Mouse (Mus musculus): ENCODE results near the gene 6030445D17Rik.

Gene 6030445D17Rik

DNA sequence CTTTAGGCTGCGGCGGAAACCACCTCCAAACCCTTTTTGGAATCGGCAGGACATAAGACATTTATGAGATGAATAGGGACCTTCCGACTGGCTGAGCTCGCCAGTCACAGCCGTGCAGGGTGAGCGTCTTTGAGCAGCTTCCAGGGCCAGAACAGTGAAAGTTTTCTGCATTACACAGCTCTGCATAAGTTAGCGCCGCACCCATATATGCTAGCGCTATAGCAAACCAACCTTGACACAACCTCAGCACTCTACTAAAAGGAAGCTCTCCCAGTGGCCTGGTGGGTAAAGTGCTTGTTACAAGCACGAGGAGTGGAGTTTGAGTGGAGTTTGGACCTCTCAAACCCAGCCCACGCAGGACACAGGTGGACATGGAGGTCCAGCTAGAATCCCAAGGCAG, 2.8 kb upstream of the 6030445D17Rik start:
- DNase-seq (ENCODE audit: low read depth, low spot score): no peak

DNA sequence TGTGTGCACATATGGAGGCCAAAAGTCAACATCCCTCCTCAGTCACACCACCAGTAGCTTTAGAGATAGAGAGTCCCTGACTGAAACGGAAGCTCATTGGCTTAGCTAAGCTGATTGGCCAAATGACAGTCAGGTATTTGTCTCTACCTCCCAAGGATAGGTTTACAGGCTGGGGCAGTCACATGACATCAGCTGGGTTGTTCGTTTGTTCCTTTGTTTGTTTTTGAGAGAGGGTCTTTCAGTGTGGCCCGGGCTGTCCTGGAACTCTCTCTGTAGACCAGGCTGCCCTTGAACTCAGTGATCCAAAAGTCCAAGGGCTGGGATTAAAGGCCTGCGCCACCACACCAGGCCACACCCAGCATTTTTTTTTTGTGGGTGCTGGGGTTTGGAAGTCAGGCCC, 844 bp upstream of the 6030445D17Rik start:
- DNase-seq (ENCODE audit: low read depth, low spot score): no peak

DNA sequence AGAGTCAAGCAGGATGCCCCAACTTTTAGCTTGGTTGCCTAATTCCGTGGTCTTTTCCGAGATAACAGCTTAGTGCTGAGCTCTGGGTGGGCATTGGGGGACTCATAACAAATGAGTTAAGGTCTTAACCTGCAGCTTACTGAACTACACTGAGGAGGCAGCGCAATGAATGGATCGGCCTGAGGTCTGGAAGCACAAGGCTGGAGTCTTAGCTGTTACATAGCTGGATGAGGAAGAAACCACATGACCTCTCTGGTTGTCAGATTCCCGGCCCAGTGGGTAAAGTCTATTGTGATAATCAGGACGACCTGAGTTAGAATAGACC, 327 bp upstream of the 6030445D17Rik start:
- DNase-seq (ENCODE audit: low read depth, low spot score): no peak

DNA sequence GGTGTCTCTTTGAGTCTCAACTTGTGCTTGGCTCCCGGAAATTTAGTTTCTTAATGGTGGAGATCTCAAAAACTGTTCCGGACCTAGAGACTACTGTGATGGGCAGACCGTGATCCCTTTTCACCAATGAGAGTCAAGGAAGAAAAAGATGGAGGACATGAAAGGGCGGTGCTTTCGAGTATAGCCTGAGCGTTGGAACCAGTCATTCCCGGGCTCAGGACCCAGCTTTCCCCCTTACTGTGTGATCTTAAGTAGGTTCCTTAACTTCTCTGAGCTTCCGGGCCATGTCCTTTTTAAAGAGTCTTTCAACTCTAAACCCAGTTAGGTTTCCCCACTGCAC, 759 bp downstream of the 6030445D17Rik start:
- DNase-seq (ENCODE audit: low read depth, low spot score): peak; percentile 69

DNA sequence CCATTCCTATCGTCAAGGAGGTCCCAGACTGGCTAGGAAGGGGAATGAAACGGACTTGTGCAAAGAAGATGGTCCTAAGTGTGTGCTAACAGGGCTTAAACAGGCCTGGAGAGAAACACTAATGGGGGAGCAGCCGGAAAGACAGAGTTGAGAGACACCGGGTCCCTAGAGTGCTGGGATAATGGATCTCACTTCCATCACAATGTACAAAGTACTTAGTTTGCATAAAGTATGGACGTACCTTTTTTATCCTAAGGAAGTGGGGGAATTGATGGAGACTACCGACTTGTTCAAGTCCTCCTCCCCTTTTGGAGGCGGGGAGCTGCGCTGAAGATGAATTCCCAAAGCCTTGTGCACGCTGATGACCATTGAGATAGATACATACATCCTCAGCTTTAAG, 1.4 kb downstream of the 6030445D17Rik start:
- DNase-seq (ENCODE audit: low read depth, low spot score): no peak

DNA sequence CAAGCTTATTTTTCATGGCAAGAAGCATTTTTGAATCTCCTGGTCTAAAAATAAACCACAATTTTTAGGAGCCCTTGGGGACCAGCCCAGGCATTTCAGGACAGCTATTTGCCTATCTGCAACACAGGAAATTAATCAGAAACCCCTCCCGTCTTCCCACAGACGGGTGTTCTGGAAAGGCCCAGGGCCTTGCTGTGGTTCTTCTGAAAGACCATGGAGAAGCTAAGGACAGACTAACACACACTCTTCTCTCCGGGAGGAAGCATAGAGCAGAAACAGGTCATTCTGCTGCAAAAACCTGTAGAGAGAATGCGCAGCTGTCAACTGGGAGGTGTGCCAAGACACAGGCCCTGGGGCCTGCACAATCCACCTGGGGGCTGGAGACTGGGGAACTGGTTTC, 4.2 kb downstream of the 6030445D17Rik start:
- no peak for DNase-seq (ENCODE audit: low read depth, low spot score)

DNA sequence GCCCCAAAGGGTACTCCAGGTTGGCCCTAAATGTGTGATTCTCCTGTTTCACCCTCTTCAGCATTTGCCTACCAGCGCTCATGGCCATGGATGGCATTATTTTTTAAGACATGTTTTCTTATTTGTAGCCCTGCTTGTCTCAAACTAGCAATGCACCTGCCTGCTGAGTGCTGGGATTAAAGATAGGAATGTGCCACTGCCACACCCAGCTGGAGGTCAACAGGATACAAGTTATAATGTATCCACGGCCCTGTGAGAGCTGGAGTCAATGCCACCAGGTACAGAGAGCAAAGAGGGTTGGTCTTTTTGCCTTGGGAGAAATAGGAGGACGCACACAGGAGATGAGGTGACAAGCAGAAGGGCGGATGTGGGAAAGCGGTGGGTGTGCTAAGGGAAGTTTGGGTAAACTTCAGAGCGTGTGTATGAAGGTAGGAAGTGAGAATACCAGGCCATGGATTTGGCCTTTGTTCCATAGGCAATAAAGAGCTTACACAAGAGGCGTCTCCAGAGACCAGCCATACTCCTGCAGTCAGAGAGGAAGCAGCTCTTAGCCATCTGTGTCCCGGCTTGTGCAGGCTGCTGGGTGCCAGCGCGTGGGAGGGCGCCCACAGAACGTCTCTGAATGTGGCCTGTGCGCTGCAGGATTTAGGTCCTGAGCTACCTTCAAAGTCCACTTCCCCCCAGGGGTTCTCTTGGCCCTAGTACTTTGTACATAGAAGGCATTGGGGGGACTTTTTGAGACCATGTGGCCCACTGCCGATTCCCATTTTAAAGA, 6.7 kb downstream of the 6030445D17Rik start:
- DNase-seq (ENCODE audit: low read depth, low spot score): no peak

DNA sequence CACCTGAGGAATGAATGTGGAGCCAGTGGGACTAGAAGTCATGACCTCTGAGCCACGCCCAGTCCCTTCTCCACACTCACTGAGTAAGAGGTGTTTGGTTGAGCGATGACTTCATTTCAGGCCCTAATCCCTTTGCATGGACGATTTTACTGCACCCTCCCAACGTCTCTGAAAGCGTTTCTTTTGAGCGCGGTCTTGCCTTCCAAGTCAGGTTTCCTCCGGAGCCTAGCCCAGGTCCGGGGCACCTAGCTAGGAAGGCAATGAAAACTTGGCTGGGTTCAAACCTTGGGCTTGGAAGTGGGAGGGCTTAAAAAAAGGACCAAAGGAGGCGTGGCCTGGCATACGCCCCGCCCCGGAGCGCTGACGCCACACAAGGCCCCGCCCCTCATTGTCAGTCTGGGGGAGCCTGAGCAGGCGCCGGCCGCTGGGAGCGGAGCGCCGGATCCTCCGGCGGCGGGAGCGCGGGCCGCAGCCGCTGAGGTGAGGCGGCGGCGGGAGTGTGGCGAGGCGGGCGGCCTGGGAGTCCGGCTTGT, 7.4 kb downstream of the 6030445D17Rik start, which contains the start of gene Luzp1:
TSS of gene Luzp1 (plus strand) at position 391 of the 533 bp plus-strand sequence.
- DNase-seq (ENCODE audit: low read depth, low spot score): peak; percentile 92

DNA sequence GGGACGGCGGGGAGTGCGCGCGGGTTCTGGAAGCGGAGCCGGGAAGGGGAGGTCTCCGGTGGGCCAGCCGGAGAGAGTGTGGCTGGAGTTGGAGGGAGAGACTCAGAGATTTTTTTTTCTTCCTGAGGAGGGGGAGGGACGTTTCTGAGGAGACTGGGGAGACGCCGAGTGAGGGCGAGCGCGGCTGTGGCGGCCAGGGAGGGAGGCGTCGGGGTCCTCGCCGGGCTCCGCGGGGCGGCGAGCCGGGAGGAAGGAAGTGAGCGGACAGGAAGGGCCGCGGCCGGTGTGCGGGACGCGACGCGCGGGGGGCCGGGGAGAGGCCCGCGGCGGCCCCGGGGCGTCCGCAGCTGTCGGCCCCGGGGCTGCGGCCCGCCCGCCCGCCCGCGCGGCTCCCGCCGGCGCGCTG, 7.9 kb downstream of the 6030445D17Rik start:
- peak; percentile 80 for DNase-seq (ENCODE audit: low read depth, low spot score)

DNA sequence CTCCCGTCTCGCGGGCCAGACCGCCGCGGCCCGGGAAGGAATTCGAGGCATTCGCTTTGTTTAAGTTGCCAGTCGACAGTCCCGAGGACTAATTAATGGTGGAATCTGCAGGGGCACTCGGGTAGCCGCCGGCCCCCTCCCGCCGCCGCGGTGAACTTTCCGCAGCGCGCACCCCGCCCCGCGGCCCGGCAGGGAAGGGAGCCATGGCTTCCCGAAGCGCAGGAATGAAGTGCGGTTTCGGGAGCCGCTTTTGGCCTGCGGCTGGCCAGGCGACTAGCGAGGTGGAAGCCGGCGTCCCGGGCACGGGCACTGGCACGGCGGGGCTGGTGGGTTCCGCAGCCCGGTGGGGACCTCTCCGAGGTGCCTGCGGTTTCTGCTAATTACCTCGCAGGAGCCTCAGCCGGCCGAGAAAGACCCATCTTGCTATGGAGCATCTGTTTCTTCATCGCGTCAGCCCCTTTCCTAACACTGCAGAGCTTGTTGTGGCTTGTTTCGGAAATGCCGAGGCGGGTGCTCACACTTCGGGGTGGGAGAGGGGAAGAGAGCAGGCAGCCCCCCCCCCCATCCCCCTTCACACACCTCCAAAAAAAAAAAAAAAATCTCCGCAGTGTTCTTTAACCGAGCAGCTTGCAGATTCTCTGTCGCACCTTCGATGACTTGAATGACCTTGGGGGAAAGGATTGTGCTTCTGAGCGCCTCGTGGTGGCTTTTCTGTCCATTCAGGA, 8.5 kb downstream of the 6030445D17Rik start:
- DNase-seq (ENCODE audit: low read depth, low spot score): peak; percentile 59

DNA sequence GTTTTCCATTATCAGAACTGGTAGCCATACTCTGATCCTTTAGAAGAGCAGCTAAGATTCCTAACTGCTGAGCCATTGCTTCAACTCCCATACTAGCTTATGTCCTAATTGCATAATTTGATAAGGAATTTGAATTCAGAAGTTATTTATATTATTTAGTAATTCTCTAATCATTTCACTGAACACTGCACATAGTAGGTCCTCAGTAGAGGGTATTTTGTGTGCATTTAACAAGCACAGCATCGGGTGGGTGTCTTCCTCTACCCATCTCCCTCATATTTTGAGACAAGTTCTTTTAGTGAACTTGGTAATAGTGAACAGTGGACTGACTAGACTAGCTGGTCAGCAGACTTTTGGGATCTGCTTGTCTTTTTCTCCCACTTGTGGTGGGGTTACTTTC, 14.6 kb downstream of the 6030445D17Rik start:
- DNase-seq (ENCODE audit: low read depth, low spot score): no peak

DNA sequence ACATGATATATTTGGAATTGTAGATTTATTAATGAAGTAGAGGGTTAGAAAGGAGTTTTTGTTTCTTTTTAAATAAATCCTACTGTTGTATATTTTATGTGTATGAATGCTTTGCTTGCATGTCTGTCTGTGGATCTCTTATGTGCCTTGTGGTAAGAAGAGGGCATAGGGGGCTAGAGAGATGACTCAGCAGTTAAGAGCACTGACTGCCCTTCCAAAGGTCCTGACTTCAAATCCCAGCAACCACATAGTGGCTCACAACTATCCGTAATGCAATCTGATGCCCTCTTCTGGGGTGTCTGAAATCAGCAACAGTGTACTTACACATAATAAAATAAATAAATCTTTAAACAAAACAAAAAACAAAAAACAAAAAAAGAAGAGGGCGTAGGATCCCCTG, 24.5 kb downstream of the 6030445D17Rik start:
- DNase-seq (ENCODE audit: low read depth, low spot score): no peak

DNA sequence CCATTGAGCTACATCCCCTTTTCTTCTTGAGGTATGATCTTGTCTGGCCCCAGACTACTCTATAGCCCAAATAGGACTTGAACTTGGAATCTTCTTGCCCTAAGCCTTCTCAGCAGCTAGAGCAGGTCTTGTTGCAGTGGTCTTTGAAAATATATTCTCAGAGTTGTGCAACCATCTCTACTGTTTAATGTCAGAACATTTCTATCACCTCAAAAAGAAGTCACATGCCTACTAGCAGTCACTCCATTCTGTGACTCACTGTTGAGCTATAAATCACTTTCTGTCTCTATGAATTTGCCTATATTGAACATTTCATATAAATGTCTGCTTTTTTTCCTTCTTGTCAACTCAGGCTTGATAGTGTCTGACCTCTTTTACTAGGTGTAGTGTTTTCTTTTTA, 33.9 kb downstream of the 6030445D17Rik start:
- DNase-seq (ENCODE audit: low read depth, low spot score): no peak

DNA sequence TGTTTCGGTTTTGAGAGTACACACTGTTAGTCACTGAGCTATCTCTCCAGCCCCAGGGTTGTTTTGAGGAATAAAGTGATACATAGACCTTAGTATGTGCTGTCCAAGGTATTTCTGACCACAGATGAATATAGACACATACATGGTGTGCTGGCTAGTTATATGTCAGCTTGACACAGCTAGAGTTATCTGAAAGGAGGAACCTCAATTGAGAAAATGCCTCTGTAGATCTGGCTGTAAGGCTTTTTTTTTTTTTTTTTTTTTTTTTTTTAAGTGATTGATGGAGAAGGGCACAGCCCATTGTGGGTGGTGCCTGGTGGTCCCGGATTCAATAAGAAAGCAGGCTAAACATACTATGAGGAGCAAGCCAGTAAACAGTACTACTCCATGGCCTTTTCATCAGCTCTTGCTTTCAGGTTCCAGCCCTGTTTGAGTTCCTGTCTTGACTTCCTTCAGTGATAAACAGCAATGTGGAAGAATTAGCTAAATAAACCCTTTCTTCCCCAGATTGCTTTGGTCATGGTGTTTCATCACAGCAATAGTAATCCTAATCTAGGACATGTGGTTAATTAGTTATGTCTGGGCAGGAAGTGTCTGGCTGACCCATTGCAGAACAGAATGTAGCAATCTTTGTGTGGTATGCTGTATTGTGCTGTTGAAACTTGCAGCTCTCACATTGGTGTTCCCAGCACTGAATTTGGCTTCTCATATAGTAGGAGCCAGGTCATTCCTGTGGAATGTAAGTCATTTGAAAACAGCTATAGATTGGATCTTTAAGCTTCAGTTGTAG, 43.6 kb downstream of the 6030445D17Rik start:
- DNase-seq (ENCODE audit: low read depth, low spot score): no peak

DNA sequence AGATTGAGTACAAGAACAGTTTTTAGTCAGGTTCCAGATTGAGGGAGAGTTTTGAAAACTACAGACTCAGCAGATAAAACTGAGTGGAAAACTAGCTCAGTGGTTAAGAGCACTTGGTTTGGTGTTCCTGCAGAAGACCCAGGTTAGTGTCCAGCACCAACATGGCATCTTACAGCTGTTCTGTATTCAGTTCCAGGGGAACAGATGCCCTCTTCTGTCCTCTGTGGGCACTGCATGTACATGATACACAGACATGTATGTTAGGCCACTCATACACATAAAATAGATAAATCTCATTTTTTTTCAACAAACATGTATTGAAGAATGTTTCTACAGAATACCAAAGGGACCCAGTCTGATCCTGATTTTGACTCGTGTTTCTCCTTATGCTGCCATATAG, 47.8 kb downstream of the 6030445D17Rik start:
- DNase-seq (ENCODE audit: low read depth, low spot score): no peak

DNA sequence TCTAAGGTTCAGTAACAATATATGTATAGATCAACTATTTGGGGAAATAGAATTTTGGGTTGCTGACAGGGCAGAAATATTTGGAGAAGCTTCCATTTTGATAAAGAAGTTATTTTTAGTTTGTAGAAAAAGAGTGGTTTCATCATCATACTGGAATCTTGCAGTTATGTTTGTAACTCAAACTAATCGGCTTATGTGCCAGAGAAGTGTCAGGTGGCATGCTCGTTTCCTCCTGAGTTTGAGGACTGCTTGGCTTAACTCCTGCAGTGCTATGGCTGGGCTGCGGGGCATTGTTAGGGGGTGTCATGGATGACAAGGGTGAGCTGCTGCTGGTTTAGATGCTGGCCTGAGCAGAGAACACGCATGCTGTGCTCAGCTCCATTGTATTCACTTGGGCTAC, 49.7 kb downstream of the 6030445D17Rik start:
- no peak for DNase-seq (ENCODE audit: low read depth, low spot score)

DNA sequence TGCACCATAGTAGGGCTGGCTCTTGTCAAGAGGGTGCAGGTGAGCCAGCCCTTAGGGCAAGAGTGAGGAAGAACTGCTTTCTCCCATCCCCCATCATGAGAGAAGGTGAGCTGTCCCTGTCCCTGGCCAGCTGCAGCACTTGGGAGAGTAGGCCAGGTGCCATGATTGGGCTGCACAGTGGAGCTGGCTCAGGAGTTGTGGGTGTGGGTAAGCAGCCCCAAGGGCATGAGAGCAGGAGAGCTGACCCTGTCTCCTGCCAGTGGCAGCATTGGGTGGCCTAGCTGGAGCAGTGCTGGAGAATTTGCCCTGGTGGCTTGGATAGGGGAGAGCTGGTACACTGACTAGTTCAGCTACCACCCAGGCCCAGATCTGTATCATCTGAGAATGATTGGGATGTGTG, 50.9 kb downstream of the 6030445D17Rik start:
- DNase-seq (ENCODE audit: low read depth, low spot score): peak; percentile 30

Measured in mesoderm, embryonic 11.5 days (tissue).